Mouse (Mus musculus) cortical plate, adult 2 months (tissue): Measurements from ENCODE around the gene Ap3d1.

Source experiments
- CTCF ChIP-seq: fragments of 200-500 bp; IDR thresholded peaks from 2 replicates; pipeline ENCODE4 v1.5.1; 2011; ENCODE audit warnings: mild to moderate bottlenecking, control low read depth, low read length; ENCODE audit not compliant: insufficient read depth; ENCODE audit errors: extremely low read depth
- POLR2A ChIP-seq: fragments of 200-500 bp; IDR thresholded peaks from 2 replicates; pipeline ENCODE4 v1.6.1; 2011; ENCODE audit warnings: mild to moderate bottlenecking, low read length, control low read depth; ENCODE audit not compliant: insufficient read depth; ENCODE audit errors: extremely low read depth

GRCm38 (mm10) chr10:80736731-80737130 lies 5.3 kb downstream of the Ap3d1 start:
- no peak for TF ChIP-seq POLR2A
- no peak for TF ChIP-seq CTCF
